Mouse (Mus musculus) midbrain, embryonic 15.5 days (tissue): Measurements from ENCODE around the gene Rspo1. TPM values are rescaled to one million over a fixed set of nuclear protein-coding genes. Genes with fewer than 3 reads are reported as not detected.

Source experiments
- ATAC-seq: fragments of 200-750 bp; cut with Nextera tagmentation; replicated peaks from 2 replicates; pipeline ENCODE4 v1.8.0; 2017; ENCODE audit warnings: moderate TSS enrichment
- H3K27ac ChIP-seq: fragments of 300-500 bp; sonication (generic); 2 replicates; pipeline ENCODE4 v1.5.1; 2015; ENCODE audit warnings: mild to moderate bottlenecking, inconsistent platforms
- H3K27me3 ChIP-seq: fragments of 300-500 bp; sonication (generic); replicated peaks from 2 replicates; pipeline ENCODE4 v1.6.1; 2015; ENCODE audit warnings: inconsistent platforms
- H3K36me3 ChIP-seq: fragments of 300-500 bp; sonication (generic); replicated peaks from 2 replicates; pipeline ENCODE4 v1.6.1; 2015; ENCODE audit warnings: inconsistent platforms
- H3K4me1 ChIP-seq: fragments of 300-500 bp; sonication (generic); 2 replicates; pipeline ENCODE4 v1.6.1; 2015; ENCODE audit warnings: inconsistent platforms
- H3K4me2 ChIP-seq: fragments of 300-500 bp; sonication (generic); 2 replicates; pipeline ENCODE4 v1.6.1; 2015; ENCODE audit warnings: inconsistent platforms, mild to moderate bottlenecking, moderate library complexity
- H3K4me3 ChIP-seq: fragments of 300-500 bp; sonication (generic); 2 replicates; pipeline ENCODE4 v1.5.1; 2015; ENCODE audit warnings: mild to moderate bottlenecking, inconsistent platforms
- H3K9ac ChIP-seq: fragments of 300-500 bp; sonication (generic); 2 replicates; pipeline ENCODE4 v1.6.1; 2015; ENCODE audit warnings: mild to moderate bottlenecking, inconsistent platforms
- H3K9me3 ChIP-seq: fragments of 300-500 bp; sonication (generic); 2 replicates; pipeline ENCODE4 v1.6.1; 2016; ENCODE audit warnings: inconsistent platforms
- WGBS: fragments of 180-500 bp; shearing (Covaris S2); methylation state at CpG from one replicate; pipeline ENCODE4 v1.1.7; 2015; ENCODE audit warnings: mixed read lengths; 5-methylcytosine and 5-hydroxymethylcytosine counted together
- polyA plus RNA-seq: library from polyadenylated mRNA; unstranded; fragments of >200 nt; fragmentation: Nextera tagmentation; extraction: Ambion mirVana; gene quantifications from 2 replicates; pipeline ENCODE4 v1.2.1, GENCODE M21; 2015

Gene Rspo1
- polyA plus RNA-seq, 1 experiment from 2014 or later: 2.4 TPM

DNA sequence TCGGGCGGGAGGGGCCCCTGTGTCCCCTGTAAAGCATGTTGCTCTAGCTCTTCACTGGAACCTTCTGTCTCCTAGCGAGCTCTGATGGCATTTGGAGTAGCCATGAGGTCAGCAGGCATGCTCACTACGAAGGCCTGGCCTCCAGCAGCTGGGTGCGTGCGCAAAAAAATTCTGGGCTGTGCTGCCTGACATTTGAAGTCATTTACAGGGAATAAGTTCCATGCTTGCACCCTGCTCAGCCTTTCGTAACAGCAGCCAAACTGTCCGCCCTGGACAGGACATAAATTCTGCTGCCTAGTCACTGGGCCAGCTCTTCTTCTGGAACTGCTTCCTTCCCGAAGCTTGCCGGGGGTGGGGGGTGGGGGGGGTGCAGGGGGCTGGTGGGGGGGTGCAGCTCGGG, 27.2 kb upstream of the Rspo1 start:
- no peaks in the 10 kb centered on the region for H3K27me3 ChIP-seq
- H3K9me3 ChIP-seq: no peaks in the 10 kb centered on the region
- no peak for ATAC-seq
- H3K9ac ChIP-seq: no peak overlapping the region
- H3K4me3 ChIP-seq: no peak overlapping the region
- WGBS: 66% methylated on average over 11 of the region's 11 CpGs
- no peaks in the 10 kb centered on the region for H3K36me3 ChIP-seq
- H3K4me2 ChIP-seq: no peak overlapping the region
- H3K27ac ChIP-seq: no peak overlapping the region
- no peaks in the 10 kb centered on the region for H3K4me1 ChIP-seq

- peaks cover 6% of the 10 kb centered on the region; the same call in 1 of the 2 replicates for H3K4me1 ChIP-seq
- H3K4me2 ChIP-seq: no peak overlapping the region
- H3K4me3 ChIP-seq: no peak overlapping the region
- no peak overlapping the region for H3K27ac ChIP-seq
- ATAC-seq: no peak
- 91% methylated on average over 11 of the region's 11 CpGs for WGBS
- no peaks in the 10 kb centered on the region for H3K9me3 ChIP-seq
- no peaks in the 10 kb centered on the region for H3K36me3 ChIP-seq
- no peak overlapping the region for H3K9ac ChIP-seq
- no peaks in the 10 kb centered on the region for H3K27me3 ChIP-seq
Measured at GRCm38 (mm10) chr4:124960940-124961339, 25.3 kb upstream of the Rspo1 start.

DNA sequence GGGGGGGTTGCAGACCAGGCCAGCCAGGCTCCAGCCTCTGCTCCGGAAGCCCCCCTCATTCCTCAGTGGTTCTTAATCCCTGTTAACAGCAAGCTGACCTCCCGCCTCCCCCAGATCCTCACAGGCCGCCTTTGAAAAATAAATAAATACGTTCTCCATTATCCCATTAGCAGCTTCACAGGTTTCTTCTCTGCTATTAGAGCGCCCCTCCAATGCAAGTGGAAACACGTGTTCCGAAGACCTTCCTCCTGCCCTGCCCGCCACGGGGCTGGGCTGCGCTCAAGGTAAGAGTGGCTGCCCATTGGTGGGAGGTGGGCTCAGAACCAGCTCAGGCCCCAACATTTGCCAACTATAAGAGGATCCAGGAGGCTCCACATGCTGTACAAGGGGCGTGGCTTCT, 23.7 kb upstream of the Rspo1 start:
- Histone ChIP-seq H3K4me1 (peaks cover 6% of the 10 kb centered on the region; the same call in 1 of the 2 replicates), H3K9ac (no peak overlapping the region), H3K36me3 (no peaks in the 10 kb centered on the region), H3K27me3 (no peaks in the 10 kb centered on the region), H3K4me3 (no peak overlapping the region), H3K9me3 (no peaks in the 10 kb centered on the region), H3K4me2 (no peak overlapping the region), H3K27ac (no peak overlapping the region)
- WGBS: 59% methylated on average over 11 of the region's 11 CpGs
- ATAC-seq: no peak

GRCm38 (mm10) chr4:124964912-124965599, 21.2 kb upstream of the Rspo1 start:
- no peak overlapping the region; the same call in 1 of the 2 replicates for H3K27ac ChIP-seq

GRCm38 (mm10) chr4:124968711-124969110, 17.5 kb upstream of the Rspo1 start:
- no peak overlapping the region for H3K27ac ChIP-seq
- no peak overlapping the region for H3K9ac ChIP-seq
- no peak for ATAC-seq
- H3K4me3 ChIP-seq: no peak overlapping the region
- H3K27me3 ChIP-seq: no peaks in the 10 kb centered on the region
- H3K9me3 ChIP-seq: no peaks in the 10 kb centered on the region
- peaks cover 21% of the 10 kb centered on the region for H3K4me1 ChIP-seq
- no peaks in the 10 kb centered on the region for H3K36me3 ChIP-seq
- no peak overlapping the region for H3K4me2 ChIP-seq
- WGBS: 46% methylated on average over 6 of the region's 6 CpGs

More at GRCm38 (mm10) chr4:124964912-124965599, 21.2 kb upstream of the Rspo1 start:
- H3K4me3 ChIP-seq: no peak overlapping the region
- no peak overlapping the region for H3K4me2 ChIP-seq
- no peaks in the 10 kb centered on the region for H3K36me3 ChIP-seq
- peaks cover 9% of the 10 kb centered on the region; the same call in 1 of the 2 replicates for H3K4me1 ChIP-seq
- WGBS: 11% methylated on average over 8 of the region's 8 CpGs
- H3K9ac ChIP-seq: no peak overlapping the region
- peak; percentile 39; the same call in 1 of the 2 replicates for ATAC-seq
- H3K9me3 ChIP-seq: no peaks in the 10 kb centered on the region
- no peaks in the 10 kb centered on the region for H3K27me3 ChIP-seq

- Histone ChIP-seq H3K4me3 (no peak overlapping the region), H3K4me1 (peaks cover 21% of the 10 kb centered on the region), H3K27ac (no peak overlapping the region), H3K9me3 (no peaks in the 10 kb centered on the region), H3K27me3 (no peaks in the 10 kb centered on the region), H3K4me2 (no peak overlapping the region), H3K9ac (no peak overlapping the region), H3K36me3 (no peaks in the 10 kb centered on the region)
- WGBS: 74% methylated on average over 7 of the region's 7 CpGs
- no peak for ATAC-seq
Measured at GRCm38 (mm10) chr4:124969219-124969848, 16.9 kb upstream of the Rspo1 start.

DNA sequence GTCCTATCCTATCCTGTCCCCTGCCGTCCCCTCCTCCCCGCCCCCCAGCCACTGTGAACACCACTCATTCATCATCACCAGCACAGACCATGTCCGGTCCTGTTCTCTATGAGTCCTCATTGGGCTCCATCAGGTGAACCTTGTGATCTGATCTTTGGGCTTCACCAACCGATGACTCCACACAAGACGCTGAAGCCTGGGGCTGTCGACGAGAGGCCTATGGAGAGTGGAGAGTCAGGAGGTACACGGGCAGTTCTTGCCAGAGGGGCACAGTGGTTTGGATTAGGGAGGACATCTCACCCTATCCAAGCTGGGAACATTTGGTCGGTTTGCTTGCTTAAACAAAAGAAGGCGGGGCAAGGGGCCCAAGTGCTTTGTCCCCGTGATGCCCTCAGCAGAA, 16.0 kb upstream of the Rspo1 start:
- H3K4me2 ChIP-seq: no peak overlapping the region
- peaks cover 18% of the 10 kb centered on the region for H3K4me1 ChIP-seq
- WGBS: 73% methylated on average over 11 of the region's 11 CpGs
- H3K9ac ChIP-seq: no peak overlapping the region
- peak overlapping the region; percentile 65; the same call in 1 of the 2 replicates for H3K27ac ChIP-seq
- H3K27me3 ChIP-seq: no peaks in the 10 kb centered on the region
- H3K36me3 ChIP-seq: no peaks in the 10 kb centered on the region
- no peaks in the 10 kb centered on the region for H3K9me3 ChIP-seq
- H3K4me3 ChIP-seq: no peak overlapping the region
- ATAC-seq: 0 out of 2 replicates have a peak, but pooled peaks have one; percentile 55

GRCm38 (mm10) chr4:124970677-124971076, 15.6 kb upstream of the Rspo1 start:
- no peaks in the 10 kb centered on the region for H3K27me3 ChIP-seq
- H3K9ac ChIP-seq: no peak overlapping the region
- no peaks in the 10 kb centered on the region for H3K36me3 ChIP-seq
- ATAC-seq: peak; percentile 82
- peak overlapping the region; percentile 65 for H3K27ac ChIP-seq
- H3K4me3 ChIP-seq: no peak overlapping the region
- H3K4me1 ChIP-seq: peaks cover 16% of the 10 kb centered on the region
- 19% methylated on average over 5 of the region's 5 CpGs for WGBS
- H3K9me3 ChIP-seq: no peaks in the 10 kb centered on the region
- H3K4me2 ChIP-seq: no peak overlapping the region

GRCm38 (mm10) chr4:124971094-124971493, 15.1 kb upstream of the Rspo1 start:
- H3K27ac ChIP-seq: peak overlapping the region; percentile 21; the same call in 1 of the 2 replicates
- ATAC-seq: 0 out of 2 replicates have a peak, but pooled peaks have one; percentile 21

GRCm38 (mm10) chr4:124972316-124972715, 13.9 kb upstream of the Rspo1 start:
- Histone ChIP-seq H3K9me3 (no peaks in the 10 kb centered on the region), H3K27ac (no peak overlapping the region), H3K27me3 (no peaks in the 10 kb centered on the region), H3K4me1 (peaks cover 16% of the 10 kb centered on the region), H3K36me3 (no peaks in the 10 kb centered on the region), H3K4me3 (no peak overlapping the region), H3K4me2 (no peak overlapping the region), H3K9ac (no peak overlapping the region)
- 70% methylated on average over 9 of the region's 9 CpGs for WGBS
- ATAC-seq: no peak

More at GRCm38 (mm10) chr4:124971094-124971493, 15.1 kb upstream of the Rspo1 start:
- Histone ChIP-seq H3K4me1 (peaks cover 16% of the 10 kb centered on the region), H3K4me2 (no peak overlapping the region), H3K36me3 (no peaks in the 10 kb centered on the region), H3K9me3 (no peaks in the 10 kb centered on the region), H3K9ac (no peak overlapping the region), H3K27me3 (no peaks in the 10 kb centered on the region), H3K4me3 (no peak overlapping the region)
- WGBS: 86% methylated on average over 8 of the region's 8 CpGs

- Histone ChIP-seq H3K9ac (no peak overlapping the region), H3K9me3 (no peaks in the 10 kb centered on the region), H3K4me3 (no peak overlapping the region), H3K27me3 (no peaks in the 10 kb centered on the region), H3K36me3 (no peaks in the 10 kb centered on the region), H3K4me1 (peaks cover 16% of the 10 kb centered on the region), H3K4me2 (no peak overlapping the region), H3K27ac (no peak overlapping the region)
- ATAC-seq: no peak
- 79% methylated on average over 2 of the region's 2 CpGs for WGBS
Measured at GRCm38 (mm10) chr4:124973296-124973695, 12.9 kb upstream of the Rspo1 start.

- ATAC-seq: no peak
- no peak overlapping the region for H3K4me2 ChIP-seq
- H3K4me3 ChIP-seq: no peak overlapping the region
- peaks cover 6% of the 10 kb centered on the region; the same call in 1 of the 2 replicates for H3K27me3 ChIP-seq
- no peaks in the 10 kb centered on the region for H3K36me3 ChIP-seq
- H3K9me3 ChIP-seq: no peaks in the 10 kb centered on the region
- no peak overlapping the region for H3K27ac ChIP-seq
- no peak overlapping the region for H3K9ac ChIP-seq
- 49% methylated on average over 5 of the region's 5 CpGs for WGBS
- peaks cover 6% of the 10 kb centered on the region for H3K4me1 ChIP-seq
Measured at GRCm38 (mm10) chr4:124978201-124978600, 8.0 kb upstream of the Rspo1 start.
